16 mouse cellular contexts compared by ENCODE assay signal in genomic region chr1:186572092-186572491, GRCm38 (mm10).
"Had no signal": no experiment of that assay in that cellular context is flagged by ENCODE, and none has a peak within 500 bp of the region (broad histone marks: within the 10 kb centered on the region; RNA-seq: fewer than 3 reads in every experiment).

No protein-coding gene starts in this region.

- H3K9ac ChIP-seq: limb, embryonic 15.5 days; liver, embryonic 12.5 days; lung, embryonic 15.5 days; midbrain, embryonic 12.5 days; stomach, embryonic 15.5 days had no signal

- H3K4me3 ChIP-seq: limb, embryonic 15.5 days; liver, embryonic 12.5 days; lung, embryonic 15.5 days; megakaryocyte, embryonic 14.5 days; midbrain, embryonic 12.5 days; stomach, embryonic 15.5 days had no signal

- H3K36me3 ChIP-seq: limb, embryonic 15.5 days; liver, embryonic 12.5 days; lung, embryonic 15.5 days; midbrain, embryonic 12.5 days; stomach, embryonic 15.5 days had no signal

- DNase-seq: kidney, adult 9 months; kidney, postnatal 36 days; layer of hippocampus, adult 9-11 months; layer of hippocampus, postnatal 36 days; lung, postnatal 14 days; right cerebral cortex, postnatal 14 days; thymus, adult 2 months; thymus, postnatal 36 days had no signal

- H3K27ac ChIP-seq: kidney, postnatal 0 days; limb, embryonic 15.5 days; liver, embryonic 12.5 days; lung, embryonic 15.5 days; midbrain, embryonic 12.5 days; stomach, embryonic 15.5 days had no signal

- H3K27me3 ChIP-seq: limb, embryonic 15.5 days; lung, embryonic 15.5 days; megakaryocyte, embryonic 14.5 days; midbrain, embryonic 12.5 days; stomach, embryonic 15.5 days had no signal

- H3K4me2 ChIP-seq: limb, embryonic 15.5 days; liver, embryonic 12.5 days; lung, embryonic 15.5 days; midbrain, embryonic 12.5 days; stomach, embryonic 15.5 days had no signal

- H3K9me3 ChIP-seq: limb, embryonic 15.5 days; liver, embryonic 12.5 days; lung, embryonic 15.5 days; midbrain, embryonic 12.5 days; stomach, embryonic 15.5 days had no signal

- H3K4me1 ChIP-seq: liver, embryonic 12.5 days; megakaryocyte, embryonic 14.5 days; stomach, embryonic 15.5 days had no signal

- ATAC-seq: liver, embryonic 12.5 days; midbrain, embryonic 16.5 days had no signal
